Mouse (Mus musculus): ENCODE data around the gene Zfhx3. TPM values are rescaled to one million over a fixed set of nuclear protein-coding genes. Genes with fewer than 3 reads are reported as not detected.

Zfhx3 gene
- total and polyA plus RNA-seq, 3 experiments = 0.23 to 2.5 TPM; not detected in 1

DNA sequence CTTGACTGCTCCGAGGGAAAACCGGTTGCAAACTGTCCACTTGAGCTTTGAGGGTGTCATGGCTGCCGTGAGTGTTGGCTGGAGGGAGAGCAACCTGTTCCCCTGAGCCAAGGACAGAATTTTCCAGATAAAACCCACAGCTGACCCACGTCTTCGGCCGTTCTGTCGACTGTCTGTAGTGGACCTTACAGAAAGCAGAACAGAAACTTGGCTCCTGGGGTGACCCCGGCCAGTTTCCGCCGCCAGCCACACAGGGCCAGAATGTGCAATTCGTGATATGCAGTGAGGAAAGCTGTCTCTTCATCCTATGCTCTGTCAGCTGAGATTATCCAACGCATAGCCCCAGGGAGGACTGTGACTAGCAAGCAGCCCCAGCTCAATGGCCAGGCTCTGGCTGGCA lies 968.4 kb downstream of the Zfhx3 start:
- Histone ChIP-seq H3K27ac (ENCODE audit: control insufficient read depth, low read depth, low read length) (no peak overlapping the region), H3K4me3 (ENCODE audit: control insufficient read depth in 1 of 2, insufficient read depth in 1 of 2, low read depth in 2 of 2, low read length in 2 of 2) (no peak overlapping the region), H3K27me3 (ENCODE audit: control insufficient read depth in 1 of 2, insufficient read depth in 2 of 2, low read length in 2 of 2) (no peaks in the 10 kb centered on the region), H3K36me3 (ENCODE audit: control insufficient read depth in 1 of 2, insufficient read depth in 2 of 2, low read length in 2 of 2) (peaks cover 0 to 5% of the 10 kb centered on the region in 2 experiments; a peak in 2 of 4 replicates), H3K9me3 (replicated peaks; ENCODE audit: insufficient read depth, low read length) (no peaks in the 10 kb centered on the region), H3K9ac (ENCODE audit: control insufficient read depth, low read depth, low read length, poor library complexity, severe bottlenecking) (no peak overlapping the region), H3K4me1 (ENCODE audit: control insufficient read depth in 1 of 2, insufficient read depth in 2 of 2, low read length in 2 of 2) (peaks cover 0 to 5% of the 10 kb centered on the region in 2 experiments; a peak in 3 of 4 replicates), H3K79me2 (ENCODE audit: control insufficient read depth, insufficient read depth, low read length, poor library complexity) (no peaks in the 10 kb centered on the region; the same call in 1 of the 2 replicates)
- DNase-seq (ENCODE audit: low read depth, low spot score) = no peak
- TF ChIP-seq HCFC1 (IDR thresholded peaks at IDR 0.05; ENCODE audit: low read depth, low read length) (no peak), BHLHE40 (IDR thresholded peaks at IDR 0.05; ENCODE audit: borderline replicate concordance, low read depth, low read length) (no peak), MAFK (IDR thresholded peaks at IDR 0.05; ENCODE audit: borderline replicate concordance, low read depth, low read length) (no peak), KAT2A (conservative IDR thresholded peaks at IDR 0.05; ENCODE audit: low read depth, low read length) (no peak)

DNA sequence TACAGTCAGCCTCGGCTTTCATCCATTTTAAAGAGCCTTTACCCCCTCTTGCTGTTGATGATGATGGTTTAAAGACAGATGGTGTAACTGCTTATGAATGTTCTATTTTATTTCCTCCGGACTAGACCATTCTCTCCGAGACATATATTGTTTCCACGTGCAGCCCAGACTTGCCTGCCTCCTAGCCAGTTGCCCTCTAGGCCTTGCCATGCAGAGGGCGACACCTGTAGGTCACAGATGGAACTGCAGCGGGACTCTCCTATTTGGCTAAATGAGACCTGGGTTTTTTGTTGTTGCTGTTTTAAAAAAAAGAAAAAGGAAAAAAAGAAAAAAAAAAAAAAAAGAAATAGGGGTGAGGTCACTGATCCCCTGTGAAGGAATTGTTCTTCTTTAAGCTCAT lies 969.1 kb downstream of the Zfhx3 start:
- no peaks in the 10 kb centered on the region; the same call in 1 of the 2 replicates for H3K79me2 ChIP-seq (ENCODE audit: control insufficient read depth, insufficient read depth, low read length, poor library complexity)
- H3K9me3 ChIP-seq (replicated peaks; ENCODE audit: insufficient read depth, low read length) = no peaks in the 10 kb centered on the region
- peak; percentile 85 for DNase-seq (ENCODE audit: low read depth, low spot score)
- TF ChIP-seq MXI1 (IDR thresholded peaks at IDR 0.05; ENCODE audit: low read depth, low read length) (0 out of 2 replicates have a peak, but pooled peaks have one; percentile 34), SIN3A (IDR thresholded peaks at IDR 0.05; ENCODE audit: low read length) (no peak; the same call in 1 of the 2 replicates), BHLHE40 (IDR thresholded peaks at IDR 0.05; ENCODE audit: borderline replicate concordance, low read depth, low read length) (peak; percentile 52; the same call in 1 of the 2 replicates), RAD21 (IDR thresholded peaks at IDR 0.05; ENCODE audit: low read depth, low read length) (peak; percentile 95), ELF1 (IDR thresholded peaks at IDR 0.05; ENCODE audit: low read depth, low read length) (no peak), JUND (IDR thresholded peaks at IDR 0.05; ENCODE audit: low read depth, low read length) (no peak), ZC3H11A (IDR thresholded peaks at IDR 0.05; ENCODE audit: low read depth, low read length) (peak; percentile 93), EP300 (IDR thresholded peaks at IDR 0.05; ENCODE audit: low read depth in 1 of 2, low read length in 2 of 2) (no peak), ZNF384 (IDR thresholded peaks at IDR 0.05; ENCODE audit: low read depth, low read length) (peak; percentile 70), NRF1 (IDR thresholded peaks at IDR 0.05; ENCODE audit: insufficient read depth, low read depth, low read length, poor library complexity, severe bottlenecking) (no peak), USF2 (IDR thresholded peaks at IDR 0.05; ENCODE audit: borderline replicate concordance in 1 of 2, insufficient read depth in 1 of 2, low read depth in 1 of 2, low read length in 2 of 2) (no peak), MYC (IDR thresholded peaks at IDR 0.05; ENCODE audit: low read depth, low read length) (peak; percentile 79), MAX (IDR thresholded peaks at IDR 0.05; ENCODE audit: low read length) (0 out of 2 replicates have a peak, but pooled peaks have one; percentile 16), USF1 (IDR thresholded peaks at IDR 0.05; ENCODE audit: low read depth, low read length) (no peak), ZMIZ1 (IDR thresholded peaks at IDR 0.05; ENCODE audit: low read depth, low read length) (no peak), TAL1 (IDR thresholded peaks at IDR 0.05; ENCODE audit: low read length) (no peak), CTCF (IDR thresholded peaks at IDR 0.05 in 2 of 3, conservative IDR thresholded peaks at IDR 0.05 in 1 of 3; ENCODE audit: control insufficient read depth in 1 of 3, insufficient read depth in 1 of 3, low read depth in 2 of 3, low read length in 3 of 3, poor library complexity in 1 of 3, severe bottlenecking in 1 of 3) (peak; percentile 93 to 98 (median 94)), SMC3 (IDR thresholded peaks at IDR 0.05; ENCODE audit: low read depth, low read length) (peak; percentile 94)
- H3K9ac ChIP-seq (ENCODE audit: control insufficient read depth, low read depth, low read length, poor library complexity, severe bottlenecking) = no peak overlapping the region
- H3K4me1 ChIP-seq (ENCODE audit: control insufficient read depth in 1 of 2, insufficient read depth in 2 of 2, low read length in 2 of 2) = peaks cover 0 to 8% of the 10 kb centered on the region in 2 experiments; a peak in 3 of 4 replicates
- no peak overlapping the region for H3K4me3 ChIP-seq (ENCODE audit: control insufficient read depth in 1 of 2, insufficient read depth in 1 of 2, low read depth in 2 of 2, low read length in 2 of 2)
- peaks cover 0 to 9% of the 10 kb centered on the region in 2 experiments; a peak in 2 of 4 replicates for H3K36me3 ChIP-seq (ENCODE audit: control insufficient read depth in 1 of 2, insufficient read depth in 2 of 2, low read length in 2 of 2)
- no peaks in the 10 kb centered on the region for H3K27me3 ChIP-seq (ENCODE audit: control insufficient read depth in 1 of 2, insufficient read depth in 2 of 2, low read length in 2 of 2)
- H3K27ac ChIP-seq (ENCODE audit: control insufficient read depth, low read depth, low read length) = no peak overlapping the region

All from MEL (cell line).